In genomic region chr2:10049456-10049855, GRCm38 (mm10) we compare ENCODE assay signal across 8 mouse cellular contexts. TPM values are rescaled to one million over a fixed set of nuclear protein-coding genes. Genes with fewer than 3 reads are reported as not detected.
A peak's percentile ranks its signal among the peaks of the same experiment; 100 is the strongest.
DNase-seq lines count a peak whose midpoint lies in the region; ATAC-seq and TF ChIP-seq lines count a peak whose summit lies in the region.

No protein-coding gene starts in this region.

- in situ Hi-C loops in ES-E14 (cut with MboI; ENCODE audit: low sequenced_read_pairs in 2 of 2, unreplicated experiment in 2 of 2), result no loop called here

- H3K27ac ChIP-seq in heart, embryonic 12.5 days (ENCODE audit: poor library complexity, severe bottlenecking), result no peak overlapping the region
- H3K27ac ChIP-seq in ES-E14 (ENCODE audit: insufficient read depth, low read depth, low read length, poor library complexity, severe bottlenecking) (no peak overlapping the region), macrophage (0 out of 2 replicates have a peak overlapping the region, but pooled peaks have one; percentile 12)
- H3K27ac ChIP-seq in hindbrain, embryonic 10.5 days, result no peak overlapping the region

- H3K36me3 ChIP-seq in heart, embryonic 12.5 days, result peaks cover 10% of the 10 kb centered on the region
- H3K36me3 ChIP-seq in ES-E14 (ENCODE audit: control insufficient read depth, insufficient read depth, low read length, poor library complexity, severe bottlenecking), result no peaks in the 10 kb centered on the region
- H3K36me3 ChIP-seq in hindbrain, embryonic 10.5 days, result peaks cover 13% of the 10 kb centered on the region
- H3K36me3 ChIP-seq in macrophage (ENCODE audit: inconsistent target), result no peaks in the 10 kb centered on the region

- H3K9me3 ChIP-seq in heart, embryonic 12.5 days (replicated peaks), result no peaks in the 10 kb centered on the region
- no peaks in the 10 kb centered on the region for H3K9me3 ChIP-seq in ES-E14 (ENCODE audit: control insufficient read depth, insufficient read depth, low read depth, low read length)
- no peaks in the 10 kb centered on the region for H3K9me3 ChIP-seq in hindbrain, embryonic 10.5 days

- no peak for ATAC-seq in heart, embryonic 12.5 days (ENCODE audit: insufficient number of reproducible peaks, low FRiP score)
- ATAC-seq in erythroid progenitor cell, adult 5-6 weeks (replicated peaks; ENCODE audit: low FRiP score, poor library complexity, severe bottlenecking), result no peak

- 20% methylated on average over 10 of the region's 10 CpGs for WGBS in heart, embryonic 12.5 days
- WGBS in hindbrain, embryonic 10.5 days, result 17% methylated on average over 10 of the region's 10 CpGs
- WGBS in macrophage (ENCODE audit: missing documents), result 11% methylated on average over 10 of the region's 10 CpGs

- no peaks in the 10 kb centered on the region for H3K27me3 ChIP-seq in heart, embryonic 12.5 days (replicated peaks)
- H3K27me3 ChIP-seq in hindbrain, embryonic 10.5 days (ENCODE audit: insufficient read depth, poor library complexity, severe bottlenecking), result no peaks in the 10 kb centered on the region

- peaks cover 38% of the 10 kb centered on the region for H3K79me2 ChIP-seq in macrophage (ENCODE audit: inconsistent target)

- peak overlapping the region; percentile 99 for H3K4me3 ChIP-seq in heart, embryonic 12.5 days
- H3K4me3 ChIP-seq in ES-E14 (ENCODE audit: insufficient read depth in 1 of 2, low read depth in 1 of 2, low read length in 2 of 2, poor library complexity in 1 of 2, severe bottlenecking in 1 of 2), result peak overlapping the region; percentile 96 to 99
- H3K4me3 ChIP-seq in hindbrain, embryonic 10.5 days, result peak overlapping the region; percentile 97
- peak overlapping the region; percentile 83 for H3K4me3 ChIP-seq in macrophage (ENCODE audit: inconsistent target)

- intact Hi-C loops in heart, postnatal 14 days (cut with DNase I), result no loop called here

- DNase-seq in heart, postnatal 14 days, result no peak
- no peak for DNase-seq in ES-E14 (ENCODE audit: low read depth, low spot score)
- no peak for DNase-seq in hindbrain, embryonic 10.5 days (ENCODE audit: low spot score)
- no peak for DNase-seq in frontal cortex, postnatal 10 days (ENCODE audit: low spot score in 2 of 2)
- no peak for DNase-seq in thymus, adult 18-20 months

- 0 out of 2 replicates have a peak overlapping the region, but pooled peaks have one; percentile 45 for H3K9ac ChIP-seq in heart, embryonic 12.5 days
- peak overlapping the region; percentile 57; the same call in 1 of the 2 replicates for H3K9ac ChIP-seq in ES-E14 (ENCODE audit: insufficient read depth, low read depth, low read length, poor library complexity, severe bottlenecking)

- H3K4me2 ChIP-seq in heart, embryonic 12.5 days, result peak overlapping the region; percentile 85

- H3K4me1 ChIP-seq in heart, embryonic 12.5 days (replicated peaks), result peaks cover 12% of the 10 kb centered on the region
- H3K4me1 ChIP-seq in ES-E14 (ENCODE audit: control insufficient read depth in 2 of 2, insufficient read depth in 2 of 2, low read length in 2 of 2, poor library complexity in 1 of 2), result no peaks in the 10 kb centered on the region
- peaks cover 24% of the 10 kb centered on the region for H3K4me1 ChIP-seq in hindbrain, embryonic 10.5 days (replicated peaks)

TF ChIP-seq in ES-E14, 5 proteins besides CTCF, POLR2A, EP300 and RAD21:
- no peak for TF ChIP-seq ZNF384 (IDR thresholded peaks at IDR 0.05; ENCODE audit: low read depth, low read length)
- no peak for TF ChIP-seq ZC3H11A (IDR thresholded peaks at IDR 0.05; ENCODE audit: borderline replicate concordance, low read depth, low read length)
- TF ChIP-seq HCFC1 (IDR thresholded peaks at IDR 0.05; ENCODE audit: borderline replicate concordance, insufficient read depth, low read length), result no peak
- no peak for TF ChIP-seq MAFK (IDR thresholded peaks at IDR 0.05; ENCODE audit: insufficient read depth, low read depth, low read length)
- TF ChIP-seq CHD2 (IDR thresholded peaks at IDR 0.05; ENCODE audit: low read depth, low read length), result no peak

RNA-seq across cellular contexts. Expression of gene Taf3, which starts 1.1 kb away (rescaled TPM):
- 8.9 and 9.4 TPM in 2 replicates for polyA plus RNA-seq in heart, embryonic 12.5 days (2016; fragmentation: Nextera tagmentation; extraction: Ambion mirVana)
- 1 to 10 TPM; 7.3 to 9.5 TPM for total RNA-seq in heart, postnatal 14 days (2021)
- 7.2 and 7.8 TPM in 2 replicates for total RNA-seq in ES-E14 (2012; rRNA removed)
- polyA plus RNA-seq in hindbrain, embryonic 10.5 days (2016; fragmentation: Nextera tagmentation; extraction: Ambion mirVana), result 13.6 and 16.2 TPM in 2 replicates
- total RNA-seq in macrophage (2018; cell fraction: chromatin; rRNA removed), result 10 to 100 TPM in 22 of 26 experiments, 1 to 10 TPM in 4; 5.4 to 25.7 (median 19.5) TPM
- 10 to 100 TPM in 11 of 26 experiments, 1 to 10 TPM in 15; 4.5 to 12.5 (median 9.3) TPM for total RNA-seq in macrophage (2018; cell fraction: cytosol; rRNA removed)
- total RNA-seq in macrophage (2018; cell fraction: nucleus; rRNA removed), result 10 to 100 TPM in 18 of 26 experiments, 1 to 10 TPM in 8; 5.3 to 28.4 (median 13.0) TPM
- 5.1 to 15.9 TPM (median 8.5 TPM) in 3 replicates for polyA plus RNA-seq in macrophage (2018)
- 13.4 and 13.7 TPM in 2 replicates for total RNA-seq in erythroid progenitor cell, adult 5-6 weeks (2015; ENCODE audit: low replicate concordance)
- 8.9 and 11.0 TPM in 2 replicates for total RNA-seq in erythroid progenitor cell, adult 5-6 weeks (2017; ENCODE audit: low replicate concordance)

RNA-seq across cellular contexts. Expression of gene Atp5c1, which starts 30.9 kb away (rescaled TPM):
- 1,074 and 1,086 TPM in 2 replicates for polyA plus RNA-seq in heart, embryonic 12.5 days (2016; fragmentation: Nextera tagmentation; extraction: Ambion mirVana)
- 1,000 to 10,000 TPM; 1,309 to 1,324 TPM for total RNA-seq in heart, postnatal 14 days (2021)
- 285 and 386 TPM in 2 replicates for total RNA-seq in ES-E14 (2012; rRNA removed)
- 487 TPM in 2 replicates for polyA plus RNA-seq in hindbrain, embryonic 10.5 days (2016; fragmentation: Nextera tagmentation; extraction: Ambion mirVana)
- total RNA-seq in macrophage (2018; cell fraction: chromatin; rRNA removed), result 100 to 1,000 TPM in 1 of 26 experiments, 10 to 100 TPM in 25; 12.2 to 122 (median 50.0) TPM
- 100 to 1,000 TPM; 156 to 262 (median 210) TPM for total RNA-seq in macrophage (2018; cell fraction: cytosol; rRNA removed)
- 10 to 100 TPM; 22.5 to 91.9 (median 49.4) TPM for total RNA-seq in macrophage (2018; cell fraction: nucleus; rRNA removed)
- 245 to 309 TPM (median 249 TPM) in 3 replicates for polyA plus RNA-seq in macrophage (2018)
- total RNA-seq in erythroid progenitor cell, adult 5-6 weeks (2015; ENCODE audit: low replicate concordance), result 184 and 197 TPM in 2 replicates
- 140 and 176 TPM in 2 replicates for total RNA-seq in erythroid progenitor cell, adult 5-6 weeks (2017; ENCODE audit: low replicate concordance)

RNA-seq across cellular contexts. Expression of gene Kin, which starts 30.9 kb away (rescaled TPM):
- 19.1 and 23.2 TPM in 2 replicates for polyA plus RNA-seq in heart, embryonic 12.5 days (2016; fragmentation: Nextera tagmentation; extraction: Ambion mirVana)
- total RNA-seq in heart, postnatal 14 days (2021), result 1 to 10 TPM; 8.9 to 9.4 TPM
- total RNA-seq in ES-E14 (2012; rRNA removed), result 11.4 and 18.9 TPM in 2 replicates
- polyA plus RNA-seq in hindbrain, embryonic 10.5 days (2016; fragmentation: Nextera tagmentation; extraction: Ambion mirVana), result 30.3 and 35.5 TPM in 2 replicates
- 10 to 100 TPM; 19.1 to 51.6 (median 37.5) TPM for total RNA-seq in macrophage (2018; cell fraction: chromatin; rRNA removed)
- total RNA-seq in macrophage (2018; cell fraction: cytosol; rRNA removed), result 10 to 100 TPM in 23 of 26 experiments, 1 to 10 TPM in 3; 9.1 to 14.3 (median 11.7) TPM
- 10 to 100 TPM; 22.7 to 41.8 (median 30.4) TPM for total RNA-seq in macrophage (2018; cell fraction: nucleus; rRNA removed)
- 10.6 to 21.0 TPM (median 16.0 TPM) in 3 replicates for polyA plus RNA-seq in macrophage (2018)
- 22.6 and 40.0 TPM in 2 replicates for total RNA-seq in erythroid progenitor cell, adult 5-6 weeks (2015; ENCODE audit: low replicate concordance)
- 38.4 and 40.3 TPM in 2 replicates for total RNA-seq in erythroid progenitor cell, adult 5-6 weeks (2017; ENCODE audit: low replicate concordance)
